Mouse (Mus musculus): Measurements from ENCODE around the gene Unc5c.

Unc5c gene

DNA sequence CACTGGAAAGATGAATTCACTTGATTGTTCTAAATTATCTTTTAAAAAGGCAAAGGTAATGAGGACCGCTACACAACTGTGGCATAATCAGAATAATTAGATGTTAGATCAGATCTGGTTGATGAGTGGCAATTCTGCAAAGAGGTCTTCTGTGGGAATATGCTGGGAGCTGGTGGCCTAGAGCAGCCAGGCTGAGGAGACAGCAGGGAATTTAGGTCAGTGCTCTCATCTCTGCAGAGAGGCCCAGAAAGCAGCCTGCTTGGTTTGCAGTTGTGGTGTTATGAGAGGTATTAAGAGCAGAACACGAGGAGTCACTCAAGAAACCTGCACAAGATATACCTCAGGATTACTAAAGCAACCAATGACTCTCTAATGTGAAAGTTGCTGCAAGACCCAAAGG lies 133.9 kb downstream of the Unc5c start:
- DNase-seq (ENCODE audit: low read depth) = no peak

DNA sequence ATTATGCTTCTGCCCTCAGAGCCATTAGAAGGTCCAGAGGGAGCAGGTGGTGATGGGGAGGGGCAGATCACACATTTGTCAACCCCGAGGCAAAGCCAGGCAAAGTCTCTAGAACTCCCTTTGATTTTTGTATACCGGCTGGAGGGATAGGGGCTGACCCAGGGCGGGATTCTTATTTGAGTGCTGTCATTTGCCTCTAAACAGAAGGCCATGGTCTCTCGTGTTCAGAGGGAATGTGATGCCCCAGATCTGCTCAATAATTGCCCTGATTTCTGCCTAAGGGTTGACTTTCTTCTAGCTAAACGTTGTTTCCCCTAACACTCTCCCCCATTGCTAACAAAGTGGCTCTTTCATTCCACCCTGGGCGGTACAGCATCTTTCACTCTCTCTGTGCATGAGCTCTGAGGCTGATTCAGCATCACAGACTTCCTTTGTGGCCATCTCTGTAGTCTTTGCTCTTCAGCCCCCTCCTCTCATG lies 136.1 kb downstream of the Unc5c start:
- DNase-seq (ENCODE audit: low read depth) = no peak

DNA sequence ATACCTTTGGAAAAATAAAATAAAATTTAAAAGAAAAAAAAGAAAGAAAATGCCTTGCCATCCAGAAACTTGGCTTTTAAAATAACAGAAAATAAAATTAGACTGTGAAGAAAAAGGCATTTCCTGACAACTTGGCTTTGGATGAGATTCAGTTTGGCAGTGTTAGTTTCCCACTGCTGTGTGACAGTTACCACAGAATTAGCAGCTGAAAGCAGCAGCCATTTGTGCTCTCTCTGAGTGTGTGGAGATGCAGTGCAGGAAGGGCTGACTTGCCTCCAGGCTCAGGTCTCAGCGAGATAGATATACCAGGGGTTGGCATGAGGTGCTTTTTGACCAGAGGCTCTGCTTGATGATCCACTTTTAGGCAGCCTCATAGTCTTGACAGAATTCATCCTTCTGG lies 151.7 kb downstream of the Unc5c start:
- DNase-seq (ENCODE audit: low read depth) = no peak

DNA sequence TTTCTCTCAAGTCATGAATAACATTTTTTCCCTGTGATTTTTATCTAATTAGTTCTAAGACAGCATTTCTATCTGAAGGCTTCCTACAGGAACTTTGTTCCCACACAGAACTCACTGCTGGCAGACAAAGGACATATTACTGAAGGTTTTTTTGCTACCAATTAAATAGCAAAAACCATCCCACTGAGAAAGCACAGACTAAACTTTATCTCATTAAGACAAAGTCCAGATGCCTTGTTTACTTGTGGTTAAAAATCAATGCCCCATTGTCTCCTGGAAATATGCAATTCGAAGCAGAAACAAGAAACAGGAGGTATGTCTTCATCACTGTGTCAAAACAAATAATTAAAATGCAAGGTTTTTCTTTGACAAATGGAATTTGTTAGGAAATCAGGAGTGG lies 153.7 kb downstream of the Unc5c start:
- DNase-seq (ENCODE audit: low read depth) = no peak

DNA sequence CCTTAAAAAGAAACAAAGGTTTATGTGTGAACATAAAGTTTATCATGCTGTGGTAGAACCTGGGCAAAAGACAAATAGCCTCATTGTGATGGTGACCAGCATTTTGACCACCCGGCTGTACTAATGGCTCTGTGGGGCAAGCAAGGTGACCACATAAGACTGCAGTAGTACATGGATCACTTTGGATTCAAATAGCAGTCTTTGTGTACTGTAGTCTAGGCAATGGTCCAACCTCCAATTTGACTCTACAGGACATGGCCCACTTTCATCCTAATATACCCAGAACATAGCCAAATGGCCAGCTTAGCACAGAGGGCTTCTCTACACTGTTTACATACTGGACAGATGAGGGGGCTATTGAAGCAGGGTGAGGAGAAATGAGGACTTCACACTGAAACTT lies 156.5 kb downstream of the Unc5c start:
- no peak for DNase-seq (ENCODE audit: low read depth)

DNA sequence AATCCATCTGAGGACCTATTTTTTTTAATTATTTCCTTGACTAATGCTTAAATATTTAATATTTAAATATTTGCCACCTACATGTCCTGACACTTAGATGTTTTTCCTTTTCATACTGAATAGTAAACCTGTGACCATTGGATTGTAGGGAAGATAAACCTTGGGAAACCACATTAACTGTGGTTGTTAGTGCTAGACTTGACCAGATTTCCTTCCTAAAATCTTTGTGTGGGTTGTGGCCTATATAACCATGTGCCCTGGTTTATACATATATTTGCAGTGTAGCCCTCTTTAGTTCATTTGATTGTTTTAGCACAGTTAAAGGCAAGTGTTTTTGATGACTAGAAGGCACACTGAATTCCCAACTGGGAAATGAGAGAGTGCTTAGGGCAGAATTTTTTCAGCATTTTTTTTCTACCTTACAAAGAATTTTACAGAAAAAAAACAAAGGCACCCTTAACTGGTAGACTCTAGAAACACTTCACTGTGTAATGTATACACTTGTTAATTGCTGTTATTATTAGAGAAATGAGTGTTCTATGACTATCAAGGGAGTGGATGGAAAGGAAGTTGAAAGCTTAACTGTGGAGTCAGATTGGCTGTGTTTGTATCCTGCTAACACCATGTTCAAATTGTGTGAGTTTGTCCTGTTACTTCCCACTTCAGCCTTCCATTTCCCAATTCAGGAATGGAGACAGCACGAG lies 162.1 kb downstream of the Unc5c start:
- no peak for DNase-seq (ENCODE audit: low read depth)

DNA sequence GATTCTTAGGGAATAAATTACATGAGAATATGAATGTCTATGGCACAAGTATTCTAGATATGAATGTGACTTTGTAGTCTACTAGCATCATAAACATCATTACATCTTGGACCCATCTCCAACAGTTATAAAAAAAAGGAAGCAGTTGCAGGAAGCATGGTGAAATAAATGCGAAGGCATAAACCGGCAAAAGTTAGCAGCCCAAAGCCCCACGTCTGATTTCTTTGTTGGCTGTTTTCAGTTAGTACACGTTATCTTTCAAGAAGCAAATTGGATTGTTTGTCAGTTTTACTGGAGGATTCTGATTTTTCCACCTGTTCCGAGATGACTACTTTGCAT lies 162.6 kb downstream of the Unc5c start:
- DNase-seq (ENCODE audit: low read depth) = no peak

DNA sequence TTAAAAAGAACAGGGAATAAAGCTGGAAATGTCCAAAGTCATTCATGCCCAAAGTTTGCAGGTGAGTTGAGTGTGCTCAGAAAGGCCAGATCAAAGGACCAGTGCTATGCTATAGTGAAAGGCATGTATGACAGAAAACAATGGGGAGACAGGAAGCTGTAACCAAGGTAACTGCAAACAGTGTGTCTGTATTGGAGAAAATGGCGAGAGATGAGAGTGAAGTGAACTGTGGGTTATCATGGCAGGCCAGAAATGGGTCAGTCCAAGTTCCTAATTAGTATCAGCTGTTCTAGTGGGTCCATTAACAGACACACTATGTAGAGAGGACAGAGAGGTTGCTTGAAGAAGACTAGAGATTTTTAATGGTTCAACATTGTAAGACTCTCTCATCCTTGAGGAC lies 164.4 kb downstream of the Unc5c start:
- DNase-seq (ENCODE audit: low read depth) = no peak

DNA sequence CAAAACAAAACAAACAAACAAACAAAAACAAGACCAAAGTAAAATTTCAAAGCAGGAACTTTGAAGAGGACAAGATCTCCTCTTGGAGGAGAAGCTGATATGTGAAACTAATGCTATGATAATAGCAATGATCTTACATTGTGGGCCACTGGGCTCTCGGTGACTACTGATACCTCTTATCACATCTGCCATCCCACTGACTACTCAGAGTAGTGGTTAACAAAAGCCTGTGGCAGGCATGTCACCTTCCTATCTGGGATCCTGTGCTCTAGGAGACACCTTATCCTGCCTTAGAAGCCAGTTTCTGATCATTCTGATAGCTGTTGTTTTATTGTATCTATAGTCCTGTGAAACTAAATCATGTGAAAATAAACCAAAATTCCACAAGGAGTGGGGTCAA lies 172.9 kb downstream of the Unc5c start:
- DNase-seq (ENCODE audit: low read depth) = no peak

DNA sequence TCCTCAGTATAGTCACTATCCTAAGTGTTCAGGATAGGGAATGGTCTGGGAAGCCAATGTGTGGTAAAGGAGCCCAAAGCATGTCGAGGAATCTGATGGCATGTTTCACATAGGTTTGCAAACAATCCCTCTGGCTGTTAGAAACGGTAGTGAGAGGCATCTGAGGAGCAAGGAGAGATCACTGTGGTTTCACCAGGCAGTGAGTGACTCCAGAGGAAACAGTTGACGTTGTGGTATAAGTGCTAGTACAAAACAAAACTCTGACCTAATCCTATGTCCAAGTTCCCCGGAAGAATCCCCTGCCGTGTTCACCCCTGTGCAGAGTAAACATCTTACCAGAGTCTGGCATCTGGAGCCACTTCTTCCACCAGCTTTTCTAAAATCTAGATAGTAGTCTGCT lies 179.2 kb downstream of the Unc5c start:
- no peak for DNase-seq (ENCODE audit: low read depth)

DNA sequence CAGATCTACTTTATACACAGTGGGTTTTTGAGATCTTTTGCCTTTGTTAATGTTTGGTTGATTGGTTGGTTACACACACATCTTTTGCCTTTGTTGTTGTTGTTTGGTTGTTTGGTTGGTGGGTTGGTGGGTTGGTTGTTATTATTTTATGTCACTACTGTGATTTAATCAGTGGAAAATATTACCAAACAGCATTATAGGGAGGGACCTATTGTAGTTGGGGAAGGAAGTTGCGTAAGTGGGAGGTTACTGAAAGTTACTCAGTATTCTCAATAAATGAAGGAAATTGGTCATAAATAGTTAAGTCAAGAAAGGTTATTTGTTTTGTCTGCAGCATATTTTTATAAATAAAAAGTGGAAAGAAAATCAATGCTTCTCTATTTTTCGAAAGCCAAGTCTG lies 181.6 kb downstream of the Unc5c start:
- no peak for DNase-seq (ENCODE audit: low read depth)

DNA sequence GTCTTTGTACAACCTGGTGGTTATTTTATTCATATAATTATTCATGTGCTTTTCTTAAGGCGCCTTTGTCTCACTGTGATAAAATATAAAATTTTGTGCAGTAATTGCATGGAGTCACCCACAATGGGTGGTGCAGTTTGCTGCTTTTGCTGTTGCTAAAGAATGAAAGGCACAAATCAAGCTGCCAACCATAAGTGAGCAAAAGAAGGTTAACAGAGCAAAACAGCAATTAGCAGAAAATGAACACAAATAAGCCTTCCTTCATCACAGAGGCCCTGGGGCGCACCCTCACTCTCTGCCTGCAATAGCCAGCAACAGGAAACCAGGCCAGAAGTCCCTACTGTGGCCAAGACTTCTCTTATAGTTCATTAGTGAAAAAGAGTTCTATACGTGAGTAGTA lies 185.6 kb downstream of the Unc5c start:
- DNase-seq (ENCODE audit: low read depth) = no peak

DNA sequence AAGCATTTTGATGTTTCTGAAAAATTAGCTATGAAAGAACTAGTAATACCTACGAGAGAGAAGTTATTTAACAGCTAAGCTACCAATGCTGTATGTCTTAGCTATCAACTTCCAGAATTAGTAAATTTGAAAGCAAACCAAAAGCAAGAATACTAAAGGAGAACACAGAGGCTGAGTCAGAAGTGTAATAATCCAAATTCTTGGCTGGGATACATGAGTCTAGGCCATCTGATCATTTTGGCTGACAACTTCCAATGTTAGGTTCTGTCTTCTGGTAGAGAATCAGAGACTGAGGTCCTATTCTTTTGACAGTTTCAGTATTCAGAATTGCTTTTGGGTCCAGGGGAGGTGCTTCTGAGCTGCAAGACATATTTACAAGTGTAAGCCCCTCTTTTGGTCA lies 188.9 kb downstream of the Unc5c start:
- DNase-seq (ENCODE audit: low read depth) = no peak

DNA sequence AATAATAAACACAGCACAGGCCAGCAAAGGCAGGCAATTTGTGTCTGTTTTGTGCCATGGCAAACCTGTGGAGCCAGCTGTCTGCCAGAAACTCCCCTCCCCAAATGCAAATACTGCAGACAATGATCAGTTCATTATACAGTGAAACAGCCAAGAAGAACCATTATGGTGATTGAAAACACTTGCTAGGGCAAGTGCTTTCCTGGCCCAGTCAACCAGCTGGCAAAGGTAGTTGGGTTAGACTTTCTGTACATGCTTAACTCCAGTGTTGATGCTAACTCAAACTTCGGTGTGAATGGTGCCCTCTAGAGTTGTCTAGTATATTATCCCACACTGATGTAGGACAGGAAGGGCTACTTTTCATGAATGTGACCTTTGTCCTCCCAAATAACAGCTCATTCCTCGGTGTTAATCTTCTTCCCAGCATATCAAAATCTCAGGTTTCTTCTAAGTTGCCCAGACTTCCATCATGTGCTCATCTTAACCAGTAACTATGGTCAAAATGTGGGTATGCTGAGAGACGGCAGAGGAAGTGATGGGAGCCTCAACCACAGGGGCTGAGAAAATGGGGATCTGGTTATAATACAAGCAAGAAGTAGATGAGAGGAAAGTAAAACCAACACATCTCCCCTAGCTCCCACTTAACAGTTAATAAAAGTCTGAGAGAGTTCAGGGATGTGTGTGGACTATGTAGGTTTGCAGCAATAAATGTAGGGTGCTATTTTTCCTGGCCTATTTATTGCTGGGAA lies 194.2 kb downstream of the Unc5c start:
- no peak for DNase-seq (ENCODE audit: low read depth)

DNA sequence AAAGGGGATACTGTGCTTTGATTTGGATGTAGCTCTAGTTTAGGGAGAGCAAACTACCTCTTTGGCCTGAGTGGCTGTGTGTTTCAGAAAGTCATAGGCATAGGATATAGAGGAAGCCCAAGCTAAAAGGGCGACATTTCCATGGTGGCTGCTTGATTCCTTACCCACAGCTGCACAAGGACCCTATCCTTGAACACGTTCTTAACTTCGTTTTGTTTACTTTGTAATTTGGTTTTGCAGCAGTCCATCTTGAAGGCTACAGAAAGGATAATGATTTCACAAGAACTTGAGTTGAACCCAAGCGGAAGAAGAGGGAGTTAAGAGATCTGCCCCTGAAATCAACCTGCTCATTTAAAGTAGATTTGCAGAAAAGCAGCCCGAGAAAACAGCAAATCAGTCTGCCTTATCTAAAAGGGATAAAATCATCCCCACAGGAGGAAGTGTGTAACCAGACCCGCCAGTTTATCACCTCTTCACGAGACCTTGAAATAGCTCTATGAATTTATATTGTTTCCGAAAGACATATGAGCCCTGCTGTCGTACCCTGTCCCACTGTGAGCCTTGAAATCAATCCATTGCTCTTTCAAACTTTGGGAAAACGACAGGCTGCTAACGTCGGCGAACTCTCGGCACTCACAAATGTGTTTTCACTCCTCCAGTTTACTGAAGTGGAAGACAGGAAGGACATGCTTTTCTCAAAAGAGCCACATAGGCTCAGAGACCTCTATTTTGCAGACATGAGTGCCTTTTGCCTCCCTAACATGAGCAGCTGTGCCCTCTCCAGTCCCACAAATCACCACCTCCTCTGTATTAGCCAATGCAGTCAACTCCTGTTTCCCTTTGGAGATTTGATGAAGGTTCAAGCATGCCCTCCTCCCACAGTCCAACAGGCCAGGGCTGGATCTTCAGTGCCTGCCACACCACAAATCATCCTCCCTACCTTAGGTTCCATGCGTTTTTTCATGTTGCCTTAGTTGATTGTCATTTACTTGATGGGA lies 195.3 kb downstream of the Unc5c start:
- no peak for DNase-seq (ENCODE audit: low read depth)

DNA sequence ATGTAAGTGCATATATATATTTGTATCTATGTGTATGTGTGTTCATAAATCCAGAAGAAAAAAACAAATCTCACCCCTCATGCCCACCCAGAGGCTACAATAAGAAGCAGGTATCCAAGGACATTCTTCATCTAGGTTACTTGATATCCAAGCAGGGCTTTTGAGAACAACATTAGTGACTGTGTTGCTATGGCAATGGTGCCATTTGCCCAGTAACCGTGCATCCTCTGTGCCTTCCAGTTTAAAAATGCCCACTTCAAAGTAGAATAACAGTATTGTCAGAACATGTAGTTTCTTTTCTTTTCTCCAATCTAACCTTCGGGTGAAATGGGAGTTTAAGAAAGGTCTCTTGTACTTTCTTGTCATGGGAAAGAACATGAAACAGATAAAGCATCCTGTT lies 224.1 kb downstream of the Unc5c start:
- no peak for DNase-seq (ENCODE audit: low read depth)

DNA sequence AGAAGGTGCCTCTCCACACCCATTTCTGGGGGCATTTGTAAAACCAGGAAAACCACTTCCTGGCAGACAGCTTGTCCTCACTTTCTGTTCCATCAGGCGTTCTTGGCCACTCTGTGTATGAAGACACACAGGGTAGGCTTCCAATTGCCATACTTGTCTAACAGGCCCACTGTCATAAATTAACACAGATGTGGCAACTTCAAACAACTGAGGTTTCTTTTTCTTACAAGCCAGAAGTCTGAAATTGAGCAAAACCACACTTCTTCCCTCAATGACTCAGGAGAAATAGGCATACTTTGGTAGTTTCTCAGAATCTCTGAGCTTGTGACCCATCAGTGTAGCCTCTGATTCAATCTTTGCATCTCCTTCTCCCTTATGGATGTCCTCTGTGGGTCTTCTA lies 225.7 kb downstream of the Unc5c start:
- DNase-seq (ENCODE audit: low read depth) = no peak

DNA sequence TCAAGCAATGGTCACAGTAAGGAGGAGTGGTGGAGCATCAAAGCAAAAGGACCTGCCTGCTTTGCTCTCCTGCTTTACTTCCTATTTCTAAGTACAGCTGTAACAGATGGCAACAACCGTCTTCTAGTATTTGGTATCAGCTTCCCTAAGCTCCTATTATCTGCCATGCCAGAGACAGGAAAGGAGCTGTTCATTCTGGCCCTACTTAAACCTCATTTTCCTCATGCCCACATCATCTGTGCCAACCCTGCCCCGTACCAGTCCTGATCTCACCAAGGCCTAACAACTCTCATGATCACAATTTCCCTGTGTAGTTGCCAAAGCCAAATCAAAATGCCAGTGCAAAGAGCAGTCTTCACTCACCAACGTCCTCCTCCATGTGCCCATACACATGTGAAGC lies 226.4 kb downstream of the Unc5c start:
- no peak for DNase-seq (ENCODE audit: low read depth)

DNA sequence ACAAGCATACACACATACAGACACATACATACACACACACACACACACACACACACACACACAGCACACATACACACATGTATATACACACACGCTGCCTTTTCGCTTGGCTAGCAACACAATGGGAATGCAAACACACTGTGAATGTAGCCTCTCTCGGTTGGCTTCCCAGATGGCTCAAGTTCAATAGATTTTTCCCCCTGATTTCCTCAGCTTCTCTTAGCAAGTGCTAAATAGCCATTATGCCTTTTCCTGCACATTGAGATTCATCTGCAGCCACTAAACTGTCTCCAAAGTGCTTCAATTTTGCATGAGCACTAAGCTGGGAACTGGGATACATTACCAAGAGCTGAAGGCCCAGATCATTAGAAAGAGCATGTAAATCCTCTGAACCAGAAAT lies 226.8 kb downstream of the Unc5c start:
- DNase-seq (ENCODE audit: low read depth) = no peak

DNA sequence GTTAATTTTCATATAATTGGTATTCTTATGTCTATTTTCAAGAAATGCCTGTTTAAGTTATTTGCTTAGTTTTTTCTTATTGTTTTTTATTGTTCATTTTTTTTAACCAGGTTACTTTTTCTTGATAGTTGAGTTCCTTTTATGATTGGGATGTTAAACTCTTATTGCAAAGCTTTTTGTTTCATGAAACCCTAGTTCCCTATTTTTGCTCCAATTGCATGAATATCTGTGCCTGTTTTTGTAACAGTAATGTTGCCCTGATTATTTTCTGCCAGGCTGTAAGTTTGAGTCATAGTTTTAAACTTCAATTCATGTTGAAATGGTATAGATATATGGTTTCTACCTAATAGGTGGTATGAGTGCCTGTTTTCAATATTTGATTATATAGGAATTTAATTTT lies 234.2 kb downstream of the Unc5c start:
- DNase-seq (ENCODE audit: low read depth) = no peak

DNA sequence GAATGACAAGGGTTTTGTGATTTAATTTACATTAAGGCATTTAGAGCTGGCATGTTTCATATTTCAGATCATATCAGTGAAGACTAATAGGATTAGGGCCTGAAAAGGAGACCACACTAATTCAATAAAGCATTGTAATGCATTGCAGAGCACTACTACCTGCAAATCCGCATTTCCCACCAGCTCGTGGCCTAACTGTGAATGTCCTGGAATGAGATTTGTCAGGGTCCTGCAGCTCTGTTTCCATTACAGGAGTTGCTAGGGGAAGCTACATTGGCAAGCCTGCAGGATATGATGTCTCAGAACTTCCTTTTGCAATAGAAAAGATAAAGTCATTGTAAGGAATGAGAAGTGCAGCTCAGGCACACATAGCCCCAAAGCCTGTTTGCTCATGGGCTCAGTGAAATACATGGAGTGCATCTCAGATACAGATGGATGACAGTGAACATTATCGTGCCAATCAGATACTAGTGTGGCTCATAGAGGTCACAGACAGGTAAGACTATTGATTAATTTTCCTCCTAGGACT lies 236.4 kb downstream of the Unc5c start:
- DNase-seq (ENCODE audit: low read depth) = no peak

DNA sequence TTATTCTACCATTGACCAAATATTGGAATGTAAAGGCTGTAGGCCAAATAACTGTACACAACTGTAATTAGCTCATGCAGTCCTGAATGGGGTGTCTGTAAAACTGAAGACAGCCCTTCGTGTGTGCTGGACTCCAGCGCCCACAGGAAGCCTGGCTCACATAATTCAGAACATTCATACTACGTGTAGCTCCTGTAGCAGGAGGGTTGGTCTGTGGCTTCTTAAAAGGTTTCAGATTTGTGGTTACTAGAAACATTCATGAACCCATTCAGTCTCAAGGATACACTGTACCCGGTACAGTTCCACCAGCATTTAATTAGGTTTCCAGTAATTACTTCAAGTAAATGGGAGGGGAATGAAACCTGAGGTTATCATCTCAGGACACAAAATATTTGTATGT lies 246.6 kb downstream of the Unc5c start:
- DNase-seq (ENCODE audit: low read depth) = no peak

DNA sequence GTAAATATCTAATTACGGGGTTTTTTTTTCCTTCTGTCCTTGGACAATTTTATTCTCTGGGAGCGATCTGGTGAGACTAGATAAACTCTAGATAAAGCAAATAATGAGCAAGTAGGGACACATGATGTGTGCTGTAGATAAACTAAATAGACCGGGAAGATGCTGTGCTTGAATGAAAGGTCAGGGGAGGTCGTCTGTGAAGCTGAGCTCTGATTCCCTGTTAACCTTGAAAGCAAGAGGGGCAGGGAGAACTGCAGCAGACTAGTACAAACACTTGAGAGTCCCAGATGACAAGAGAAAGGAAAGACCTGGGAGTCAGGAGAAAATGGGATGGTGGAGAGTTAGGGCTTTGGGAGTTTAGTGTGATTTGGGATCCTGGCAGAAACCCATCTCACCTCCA lies 251.4 kb downstream of the Unc5c start:
- no peak for DNase-seq (ENCODE audit: low read depth)
